Mouse (Mus musculus) splenic B cell, adult 2 months (primary cell): ENCODE data around the gene Atg2b.

ENCODE experiments used
- DNase-seq: peaks from one replicate; pipeline ENCODE4 v3.0.0-alpha.2; 2011; ENCODE audit warnings: low read depth, low spot score
- H3K27me3 ChIP-seq: 2 replicates; pipeline ENCODE4 v1.6.1; 2012; ENCODE audit warnings: mild to moderate bottlenecking, low read length, moderate library complexity, mixed read lengths; ENCODE audit not compliant: control insufficient read depth, poor library complexity, insufficient read depth, severe bottlenecking
- H3K36me3 ChIP-seq: 2 replicates; pipeline ENCODE4 v1.6.1; 2012; ENCODE audit warnings: mild to moderate bottlenecking, low read length, moderate library complexity, mixed read lengths; ENCODE audit not compliant: control insufficient read depth, poor library complexity, insufficient read depth, severe bottlenecking

Atg2b gene

DNA sequence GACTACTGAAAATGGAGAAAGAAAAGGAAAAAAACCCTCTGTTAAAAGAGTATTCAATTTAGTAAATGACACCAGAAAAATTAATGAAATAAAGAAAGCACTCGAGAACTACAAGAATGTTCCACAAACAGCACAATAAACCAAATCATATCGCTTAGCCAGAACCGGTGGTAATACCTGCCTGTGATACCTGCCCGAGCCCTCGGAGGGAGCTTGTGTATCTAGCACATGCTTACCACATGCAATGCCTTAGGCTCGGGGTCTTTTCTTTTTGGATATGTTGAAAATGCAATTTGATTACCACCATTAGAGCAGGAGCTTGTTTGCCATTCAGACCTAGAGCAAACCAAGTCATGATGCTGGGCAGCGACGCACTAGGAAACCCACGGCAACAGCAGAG, 48.5 kb downstream of the Atg2b start:
- peaks cover 12% of the 10 kb centered on the region for H3K36me3 ChIP-seq
- no peaks in the 10 kb centered on the region for H3K27me3 ChIP-seq
- DNase-seq = no peak

DNA sequence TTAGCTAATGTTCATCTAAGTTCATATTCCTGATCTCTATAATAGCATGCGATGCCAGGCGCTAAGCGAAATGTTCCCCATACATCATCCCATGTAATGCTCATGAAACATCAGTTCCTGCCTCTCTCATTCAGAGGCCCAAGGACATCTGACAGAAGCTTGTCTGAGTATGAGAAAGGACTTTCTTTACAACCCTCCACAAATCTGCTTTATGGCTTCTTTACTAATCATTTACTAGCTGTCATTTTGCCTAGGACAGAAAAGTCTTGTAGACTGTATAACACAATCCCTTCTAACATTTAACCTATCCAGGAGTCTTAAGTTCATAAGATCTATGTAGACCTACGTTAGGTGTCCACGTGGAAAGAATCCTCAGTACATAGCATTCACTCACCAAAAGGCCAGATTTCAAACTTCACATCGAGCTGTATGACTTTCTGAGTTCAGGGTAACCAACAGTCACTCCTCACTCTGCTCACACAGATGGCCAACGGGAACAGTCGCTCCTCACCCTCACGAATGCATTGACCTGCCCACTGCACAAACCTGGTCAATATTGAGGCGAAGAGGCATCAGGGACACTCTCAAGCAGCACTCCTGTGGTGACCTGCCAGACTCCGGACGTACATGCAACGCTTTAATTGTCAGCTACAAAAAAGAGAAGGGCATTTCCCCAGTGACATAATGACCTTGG, 50.5 kb downstream of the Atg2b start:
- peaks cover 10% of the 10 kb centered on the region for H3K36me3 ChIP-seq
- no peak for DNase-seq
- H3K27me3 ChIP-seq = no peaks in the 10 kb centered on the region

DNA sequence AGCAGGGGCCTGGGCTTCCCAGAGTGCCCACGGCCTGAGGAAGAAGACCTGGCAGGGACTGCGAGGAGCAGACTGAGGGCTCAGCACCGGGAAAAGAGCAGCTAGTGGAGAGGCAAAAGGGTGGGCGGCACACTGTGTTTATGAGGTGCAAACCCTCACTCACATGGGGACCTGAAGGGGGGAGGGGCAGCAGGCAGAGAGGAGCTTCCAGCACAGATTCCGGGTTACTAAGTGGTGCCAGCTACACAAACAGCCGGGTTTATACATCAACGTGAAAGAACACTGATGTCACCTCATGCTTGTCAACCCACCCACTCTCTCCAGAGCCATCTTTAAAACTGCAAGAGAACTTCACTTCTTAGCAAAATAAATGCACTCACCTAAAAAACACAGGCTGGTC, 59.2 kb downstream of the Atg2b start:
- no peak for DNase-seq
- H3K36me3 ChIP-seq = peaks cover 7% of the 10 kb centered on the region; the same call in 1 of the 2 replicates
- H3K27me3 ChIP-seq = no peaks in the 10 kb centered on the region

DNA sequence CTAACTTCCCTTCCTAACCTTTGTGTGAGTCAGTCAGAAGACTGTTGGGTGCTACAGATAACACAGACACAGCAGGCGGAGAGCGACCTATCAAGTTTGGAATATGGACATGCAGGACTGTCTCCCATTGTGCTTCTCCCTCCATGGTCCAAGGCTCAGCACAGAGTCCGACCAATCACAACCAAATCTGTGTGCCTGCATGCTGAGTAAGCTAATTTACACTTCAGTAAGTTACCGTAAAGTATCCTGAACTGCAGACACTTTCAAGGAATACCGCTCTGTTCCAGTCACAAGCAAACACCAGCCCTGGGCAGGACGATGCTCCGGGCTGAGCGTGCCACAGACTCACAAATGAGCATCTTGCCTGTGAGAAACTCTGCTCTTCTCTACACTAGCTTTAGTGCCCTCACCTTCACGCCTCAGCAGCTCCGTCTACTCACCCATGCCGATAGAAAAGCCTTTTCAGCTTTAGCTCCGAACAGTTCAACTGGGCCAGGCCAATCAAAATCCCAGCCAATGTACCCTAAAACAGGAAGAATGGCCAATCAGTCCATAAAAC, 62.0 kb downstream of the Atg2b start:
- no peaks in the 10 kb centered on the region for H3K27me3 ChIP-seq
- peaks cover 10% of the 10 kb centered on the region; the same call in 1 of the 2 replicates for H3K36me3 ChIP-seq
- DNase-seq = no peak

DNA sequence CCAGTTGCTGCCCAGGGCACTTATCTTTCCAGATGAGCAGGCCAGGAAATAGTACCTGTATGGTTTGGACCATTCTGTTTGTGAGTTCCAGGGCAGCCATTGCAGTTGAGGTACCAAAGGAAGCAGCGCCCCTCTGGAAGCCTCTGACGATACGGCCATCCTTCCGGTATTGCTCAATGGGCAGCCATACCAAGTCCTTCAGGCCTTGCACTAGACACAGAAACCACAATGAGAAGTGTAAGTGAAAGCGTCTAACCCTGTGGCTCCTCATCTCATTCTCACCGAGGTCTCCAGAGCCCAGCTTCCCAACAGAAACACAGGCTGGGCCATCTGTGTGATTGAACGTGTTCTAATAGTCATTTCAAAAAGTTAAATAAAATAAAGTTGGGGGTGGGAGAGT, 63.0 kb downstream of the Atg2b start:
- no peak for DNase-seq
- Histone ChIP-seq H3K27me3 (no peaks in the 10 kb centered on the region), H3K36me3 (peaks cover 10% of the 10 kb centered on the region)

DNA sequence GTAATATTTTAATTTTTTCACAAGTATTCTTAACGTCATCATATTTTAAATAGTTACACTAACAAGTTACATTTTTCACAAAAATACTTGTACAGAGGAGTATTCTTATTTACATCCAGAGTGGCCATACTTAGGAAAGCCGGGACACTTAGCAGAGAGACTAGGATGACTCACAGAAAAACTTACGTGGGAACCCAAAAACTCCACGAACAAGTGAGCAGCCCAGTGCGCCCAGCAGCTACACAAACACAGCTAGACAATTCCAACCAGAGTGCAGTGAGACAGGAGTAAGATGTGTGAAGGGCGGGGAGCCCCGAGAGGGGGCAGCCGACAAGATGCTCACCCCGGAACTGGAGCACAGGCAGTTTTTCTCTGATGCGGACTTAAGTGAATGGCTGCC, 71.5 kb downstream of the Atg2b start:
- Histone ChIP-seq H3K36me3 (peaks cover 5% of the 10 kb centered on the region), H3K27me3 (no peaks in the 10 kb centered on the region)
- DNase-seq = no peak

DNA sequence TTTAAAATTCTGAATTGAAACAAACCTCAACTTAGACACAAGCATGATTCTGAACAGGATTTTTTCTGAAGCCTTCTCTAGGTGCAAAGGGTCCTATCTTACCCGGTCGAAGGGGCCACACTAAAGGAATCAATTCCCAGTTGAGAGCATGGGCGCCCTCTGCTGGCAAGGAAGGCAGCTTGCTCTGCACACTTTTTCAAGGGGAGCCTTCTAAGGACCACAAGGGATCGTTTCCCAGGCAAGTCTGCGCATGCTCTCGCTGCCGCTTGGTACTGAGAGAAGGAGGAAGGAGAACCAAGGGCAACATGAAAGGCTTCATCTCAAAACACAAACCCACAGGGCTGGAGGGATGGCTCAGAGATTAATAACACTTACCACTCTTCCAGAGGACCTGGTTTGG, 73.3 kb downstream of the Atg2b start:
- H3K27me3 ChIP-seq = no peaks in the 10 kb centered on the region
- DNase-seq = peak; percentile 68
- H3K36me3 ChIP-seq = peaks cover 3% of the 10 kb centered on the region; the same call in 1 of the 2 replicates

DNA sequence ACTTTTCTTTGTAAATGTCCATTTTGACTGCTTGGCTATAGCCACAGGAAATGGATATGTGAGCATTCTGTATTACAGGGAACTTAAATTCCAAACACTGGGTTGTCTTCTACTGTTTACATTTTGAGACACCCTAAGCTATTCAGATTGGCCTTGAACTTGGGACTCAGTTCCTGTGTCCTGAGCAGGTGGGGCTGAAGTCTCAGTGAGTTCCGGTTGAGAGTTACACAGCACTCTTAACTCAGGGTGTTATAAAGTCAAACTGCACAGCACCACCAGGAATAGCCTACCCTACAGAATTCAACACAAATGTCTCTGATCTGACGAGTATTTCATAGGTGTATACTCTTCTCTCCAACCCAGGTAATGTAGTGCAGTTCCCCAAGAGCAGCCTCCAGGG, 74.0 kb downstream of the Atg2b start:
- H3K27me3 ChIP-seq = no peaks in the 10 kb centered on the region
- no peak for DNase-seq
- H3K36me3 ChIP-seq = peaks cover 3% of the 10 kb centered on the region; the same call in 1 of the 2 replicates

DNA sequence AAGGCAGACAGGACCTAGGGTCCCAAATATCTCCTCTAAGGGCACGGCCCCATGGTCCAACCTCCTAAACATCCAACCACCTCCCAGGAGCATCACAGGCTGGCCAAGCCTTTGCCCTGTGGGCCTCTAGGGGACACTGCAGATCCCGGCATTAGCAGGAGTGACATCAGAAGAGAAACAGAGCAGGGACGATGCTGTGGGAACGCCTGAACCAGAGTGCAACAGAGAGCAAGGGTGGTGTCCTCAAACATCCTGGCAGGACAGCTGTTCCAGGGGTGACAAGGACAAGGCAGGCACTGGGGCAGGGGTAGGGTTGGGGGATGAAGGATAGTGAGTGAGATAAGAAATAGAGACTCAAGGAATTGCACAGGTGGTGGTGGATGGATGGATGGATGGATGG, 78.1 kb downstream of the Atg2b start:
- H3K27me3 ChIP-seq = no peaks in the 10 kb centered on the region
- DNase-seq = no peak
- H3K36me3 ChIP-seq = no peaks in the 10 kb centered on the region

DNA sequence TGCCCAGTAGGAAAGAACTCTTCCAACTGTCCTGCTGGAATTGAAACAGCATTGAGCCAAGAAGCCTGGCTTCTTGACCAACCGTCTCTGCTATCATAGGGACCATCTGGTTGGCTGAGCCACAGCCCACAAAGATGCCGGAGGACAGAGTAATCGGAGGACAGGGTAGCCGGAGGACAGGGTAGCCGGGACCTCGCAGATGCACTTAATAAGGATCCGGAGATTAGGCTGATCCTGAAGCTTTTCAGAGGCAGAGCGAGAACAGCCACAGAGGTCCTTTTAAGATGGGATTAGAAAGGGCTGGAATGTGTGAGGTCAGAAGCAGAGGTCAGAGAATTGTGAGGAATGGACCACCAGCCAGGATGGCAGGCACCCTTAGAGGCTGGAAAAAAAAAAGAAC, 79.8 kb downstream of the Atg2b start:
- no peaks in the 10 kb centered on the region for H3K36me3 ChIP-seq
- DNase-seq = no peak
- no peaks in the 10 kb centered on the region for H3K27me3 ChIP-seq

DNA sequence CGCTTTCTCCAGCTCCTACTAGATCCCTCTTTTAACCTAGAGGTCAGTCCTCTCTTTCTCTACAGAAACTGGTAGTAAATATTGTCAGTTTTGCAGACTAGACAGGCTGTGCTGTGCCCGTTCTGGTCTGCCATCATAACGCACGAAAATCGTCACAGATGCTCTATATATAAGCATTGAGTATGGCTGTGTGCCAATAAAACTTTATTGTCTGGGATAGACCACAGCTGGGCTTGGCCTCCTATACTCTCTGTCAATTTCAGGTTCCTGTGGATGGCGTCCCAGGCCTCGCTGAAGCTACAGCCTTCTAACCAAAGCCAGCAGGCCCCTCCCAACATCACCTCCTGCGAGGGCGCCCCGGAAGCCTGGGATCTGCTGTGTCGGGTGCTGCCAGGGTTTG, 81.1 kb downstream of the Atg2b start:
- Histone ChIP-seq H3K36me3 (no peaks in the 10 kb centered on the region), H3K27me3 (no peaks in the 10 kb centered on the region)
- DNase-seq = no peak

DNA sequence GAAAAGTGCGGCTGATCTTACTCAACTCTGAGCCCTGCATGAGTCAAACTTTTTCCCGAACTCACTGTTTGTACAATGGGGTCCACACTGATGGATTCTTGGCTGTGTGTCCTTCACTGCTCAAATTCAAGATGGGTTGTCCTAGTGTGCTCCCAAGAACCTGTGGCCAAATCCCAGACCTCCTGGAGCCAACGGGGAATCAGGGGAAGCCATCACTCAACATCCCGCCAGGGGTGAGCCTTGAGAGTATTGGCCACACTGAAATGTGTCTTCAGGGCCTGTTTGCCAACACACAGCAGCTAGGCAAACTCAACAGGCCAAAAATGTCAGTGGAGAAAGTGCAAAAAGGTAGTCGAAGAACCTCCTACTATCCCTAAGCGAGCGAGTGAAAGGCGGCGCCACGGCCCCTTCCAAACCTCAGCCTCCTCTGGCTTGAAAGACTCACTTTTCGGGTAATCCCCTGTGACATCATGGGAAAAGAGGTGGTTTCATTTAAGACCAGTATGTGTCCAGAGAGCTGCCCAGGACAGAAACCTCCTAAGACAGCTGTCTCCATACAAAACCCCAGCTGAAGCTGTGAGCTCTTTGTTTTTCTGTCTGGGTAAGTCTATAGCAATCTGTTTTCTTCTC, 82.3 kb downstream of the Atg2b start, which contains the start of gene Bdkrb1:
Gene Bdkrb1 (plus strand): TSS at position 505 of the 630 bp plus-strand sequence.
- Histone ChIP-seq H3K36me3 (no peaks in the 10 kb centered on the region), H3K27me3 (no peaks in the 10 kb centered on the region)
- no peak for DNase-seq

DNA sequence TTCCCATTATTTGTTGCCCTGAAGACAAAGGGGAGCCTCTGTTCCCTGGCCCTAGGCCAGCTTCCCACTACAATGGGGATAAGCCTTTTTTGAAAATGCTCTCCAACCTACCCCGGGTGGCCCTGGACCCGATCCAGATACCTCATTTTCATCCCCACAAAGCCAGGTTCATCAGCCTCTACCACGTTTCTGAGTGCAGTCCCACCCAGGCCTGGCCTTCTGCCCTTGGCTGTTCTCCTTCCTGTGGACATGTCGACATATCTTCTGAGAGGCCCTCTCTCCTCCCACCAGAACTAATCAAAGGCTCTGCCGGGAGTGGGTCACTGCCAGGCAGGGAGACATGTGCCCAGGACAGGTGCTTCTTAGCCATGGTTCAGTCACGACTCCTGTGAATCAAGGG, 83.4 kb downstream of the Atg2b start:
- no peaks in the 10 kb centered on the region for H3K27me3 ChIP-seq
- no peak for DNase-seq
- H3K36me3 ChIP-seq = no peaks in the 10 kb centered on the region

DNA sequence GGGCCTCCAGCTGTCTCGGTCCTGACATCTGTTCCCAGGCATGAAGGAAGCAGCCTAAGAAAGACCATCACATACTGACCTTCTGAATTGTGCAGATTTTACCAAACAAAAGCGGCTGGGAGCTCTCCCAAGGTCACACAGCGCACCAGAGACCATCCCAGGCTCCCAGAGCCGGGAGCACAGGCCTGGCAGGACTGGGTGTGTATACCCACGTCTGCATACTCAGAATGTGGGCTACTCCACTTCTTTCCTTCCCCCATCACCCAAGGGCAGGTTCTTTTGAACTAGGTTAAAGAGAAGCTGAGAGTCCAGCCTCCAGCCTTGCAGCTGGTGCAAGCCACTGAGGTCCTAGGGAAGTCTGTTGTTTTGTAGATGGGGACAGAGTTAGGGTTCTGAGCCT, 85.9 kb downstream of the Atg2b start:
- no peaks in the 10 kb centered on the region for H3K27me3 ChIP-seq
- no peaks in the 10 kb centered on the region for H3K36me3 ChIP-seq
- no peak for DNase-seq

DNA sequence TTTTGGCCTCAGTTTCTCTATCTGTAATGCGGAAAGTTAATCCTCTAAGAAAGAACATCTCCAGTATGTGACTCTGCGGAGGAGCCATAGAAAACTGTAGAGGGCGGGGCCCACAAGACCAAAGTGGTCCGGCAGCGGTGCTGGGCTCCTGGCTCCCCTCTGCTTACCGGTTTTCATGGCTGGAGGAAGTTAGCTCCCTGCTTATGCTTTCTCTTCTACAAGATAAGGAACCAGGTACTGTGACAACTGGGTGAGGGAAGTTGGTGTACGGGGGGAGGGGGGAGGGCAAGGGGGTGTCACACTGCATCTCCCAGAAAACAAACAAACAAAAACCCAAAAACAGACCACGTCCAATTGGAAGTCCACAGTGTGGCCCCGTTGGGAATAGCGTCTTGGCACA, 86.5 kb downstream of the Atg2b start:
- DNase-seq = peak; percentile 35
- Histone ChIP-seq H3K27me3 (no peaks in the 10 kb centered on the region), H3K36me3 (no peaks in the 10 kb centered on the region)
